Mouse (Mus musculus) MEL (cell line): ENCODE measurements at regions not wholly inside any gene's neighbourhood (a gene's known extent, or its start where the extent isn't known, plus 50 kb on each side); places are given as distances from the start of the nearest gene placed in this dataset.

Experiments
- DNase-seq: peaks from one replicate; pipeline ENCODE4 v3.0.0; 2011; ENCODE audit warnings: low read depth, low spot score
- H3K27ac ChIP-seq: 2 replicates; pipeline ENCODE4 v1.5.1; 2012; ENCODE audit warnings: low read depth, mild to moderate bottlenecking, control low read depth, low read length, moderate library complexity; ENCODE audit not compliant: control insufficient read depth
- H3K27me3 ChIP-seq, 2 experiments: fragments of 150-350 bp in 1 of 2; sonication (generic) in 1 of 2; 2 replicates each; pipeline ENCODE4 v1.6.1; 2012; ENCODE audit warnings: low read length in 2 of 2, mild to moderate bottlenecking in 2 of 2, improper control_type of control experiment in 1 of 2, moderate library complexity in 1 of 2; ENCODE audit not compliant: insufficient read depth in 2 of 2, control insufficient read depth in 1 of 2
- H3K36me3 ChIP-seq, 2 experiments: 2 replicates each; pipeline ENCODE4 v1.6.1; 2012 to 2014; ENCODE audit warnings: low read length in 2 of 2, improper control_type of control experiment in 1 of 2, inconsistent platforms in 1 of 2, mild to moderate bottlenecking in 1 of 2; ENCODE audit not compliant: insufficient read depth in 2 of 2, control insufficient read depth in 1 of 2
- H3K4me1 ChIP-seq, 2 experiments: fragments of 150-350 bp in 1 of 2; sonication (generic) in 1 of 2; 2 replicates each; pipeline ENCODE4 v1.6.1; 2012; ENCODE audit warnings: low read length in 2 of 2, improper control_type of control experiment in 1 of 2, mild to moderate bottlenecking in 1 of 2; ENCODE audit not compliant: insufficient read depth in 2 of 2, control insufficient read depth in 1 of 2
- H3K4me3 ChIP-seq, 2 experiments: fragments of 150-350 bp in 1 of 2; sonication (generic) in 1 of 2; 2 replicates each; pipeline ENCODE4 v1.5.1; 2012; ENCODE audit warnings: low read depth in 2 of 2, low read length in 2 of 2, mild to moderate bottlenecking in 2 of 2, moderate library complexity in 2 of 2, control low read depth in 1 of 2, improper control_type of control experiment in 1 of 2; ENCODE audit not compliant: control insufficient read depth in 1 of 2, insufficient read depth in 1 of 2
- H3K79me2 ChIP-seq: 2 replicates; pipeline ENCODE4 v1.6.1; 2012; ENCODE audit warnings: mild to moderate bottlenecking, low read length, moderate library complexity; ENCODE audit not compliant: control insufficient read depth, poor library complexity, insufficient read depth
- H3K9ac ChIP-seq: 2 replicates; pipeline ENCODE4 v1.6.1; 2012; ENCODE audit warnings: low read depth, mild to moderate bottlenecking, control low read depth, low read length, moderate library complexity; ENCODE audit not compliant: control insufficient read depth, poor library complexity, severe bottlenecking
- H3K9me3 ChIP-seq: fragments of 150-350 bp; sonication (generic); replicated peaks from 2 replicates; pipeline ENCODE4 v1.6.1; 2012; ENCODE audit warnings: mild to moderate bottlenecking, low read length, improper control_type of control experiment, moderate library complexity; ENCODE audit not compliant: insufficient read depth
- CTCF ChIP-seq, 3 experiments: IDR thresholded peaks in 2 of 3; conservative IDR thresholded peaks in 1 of 3; 2 replicates each; pipeline ENCODE4 v1.5.1; 2011 to 2012; ENCODE audit warnings: low read length in 3 of 3, low read depth in 2 of 3, mild to moderate bottlenecking in 2 of 3, improper control_type of control experiment in 1 of 3, inconsistent platforms in 1 of 3, mixed read lengths in 1 of 3, moderate library complexity in 1 of 3; ENCODE audit not compliant: control insufficient read depth in 1 of 3, insufficient read depth in 1 of 3, poor library complexity in 1 of 3, severe bottlenecking in 1 of 3
- EP300 ChIP-seq, 2 experiments: IDR thresholded peaks; 2 replicates each; pipeline ENCODE4 v1.6.1; 2011; ENCODE audit warnings: improper control_type of control experiment in 2 of 2, low read length in 2 of 2, low read depth in 1 of 2, mild to moderate bottlenecking in 1 of 2
- GABPA ChIP-seq: IDR thresholded peaks from 2 replicates; pipeline ENCODE4 v1.6.1; 2012; ENCODE audit warnings: low read depth, mild to moderate bottlenecking, inconsistent platforms, low read length, improper control_type of control experiment, moderate library complexity
- HCFC1 ChIP-seq: IDR thresholded peaks from 2 replicates; pipeline ENCODE4 v1.6.1; 2012; ENCODE audit warnings: low read depth, mild to moderate bottlenecking, inconsistent platforms, low read length, improper control_type of control experiment, moderate library complexity
- JUND ChIP-seq: IDR thresholded peaks from 2 replicates; pipeline ENCODE4 v1.6.1; 2011; ENCODE audit warnings: low read depth, mild to moderate bottlenecking, improper control_type of control experiment, low read length
- KAT2A ChIP-seq: conservative IDR thresholded peaks from 2 replicates; pipeline ENCODE4 v1.6.1; 2012; ENCODE audit warnings: low read depth, low read length, improper control_type of control experiment, inconsistent platforms
- MAFK ChIP-seq: IDR thresholded peaks from 2 replicates; pipeline ENCODE4 v1.6.1; 2011; ENCODE audit warnings: low read depth, mild to moderate bottlenecking, low read length, improper control_type of control experiment, borderline replicate concordance
- NRF1 ChIP-seq: IDR thresholded peaks from 2 replicates; pipeline ENCODE4 v1.6.1; 2014; ENCODE audit warnings: low read depth, mild to moderate bottlenecking, inconsistent platforms, low read length, improper control_type of control experiment, moderate library complexity; ENCODE audit not compliant: poor library complexity, insufficient read depth, severe bottlenecking
- POLR2A ChIP-seq, 2 experiments: IDR thresholded peaks; 2 replicates each; pipeline ENCODE4 v1.6.1; 2011 to 2012; ENCODE audit warnings: low read length in 2 of 2, mild to moderate bottlenecking in 2 of 2, control low read depth in 1 of 2, improper control_type of control experiment in 1 of 2, low read depth in 1 of 2, moderate library complexity in 1 of 2; ENCODE audit not compliant: control insufficient read depth in 1 of 2, insufficient read depth in 1 of 2, poor library complexity in 1 of 2
- POLR2AphosphoS5 ChIP-seq: IDR thresholded peaks from 2 replicates; pipeline ENCODE4 v1.6.1; 2012; ENCODE audit warnings: low read depth, borderline replicate concordance, mild to moderate bottlenecking, inconsistent platforms, low read length, moderate library complexity, mixed read lengths
- TAL1 ChIP-seq: IDR thresholded peaks from 2 replicates; pipeline ENCODE4 v1.6.1; 2012; ENCODE audit warnings: mild to moderate bottlenecking, inconsistent platforms, low read length, moderate library complexity, mixed read lengths
- UBTF ChIP-seq: IDR thresholded peaks from 2 replicates; pipeline ENCODE4 v1.6.1; 2012; ENCODE audit warnings: low read depth, mild to moderate bottlenecking, inconsistent platforms, low read length, improper control_type of control experiment, moderate library complexity, borderline replicate concordance; ENCODE audit not compliant: insufficient read depth
- USF2 ChIP-seq, 2 experiments: IDR thresholded peaks; 2 replicates each; pipeline ENCODE4 v1.6.1; 2011 to 2012; ENCODE audit warnings: improper control_type of control experiment in 2 of 2, low read length in 2 of 2, borderline replicate concordance in 1 of 2, inconsistent platforms in 1 of 2, low read depth in 1 of 2, mild to moderate bottlenecking in 1 of 2; ENCODE audit not compliant: insufficient read depth in 1 of 2

DNA sequence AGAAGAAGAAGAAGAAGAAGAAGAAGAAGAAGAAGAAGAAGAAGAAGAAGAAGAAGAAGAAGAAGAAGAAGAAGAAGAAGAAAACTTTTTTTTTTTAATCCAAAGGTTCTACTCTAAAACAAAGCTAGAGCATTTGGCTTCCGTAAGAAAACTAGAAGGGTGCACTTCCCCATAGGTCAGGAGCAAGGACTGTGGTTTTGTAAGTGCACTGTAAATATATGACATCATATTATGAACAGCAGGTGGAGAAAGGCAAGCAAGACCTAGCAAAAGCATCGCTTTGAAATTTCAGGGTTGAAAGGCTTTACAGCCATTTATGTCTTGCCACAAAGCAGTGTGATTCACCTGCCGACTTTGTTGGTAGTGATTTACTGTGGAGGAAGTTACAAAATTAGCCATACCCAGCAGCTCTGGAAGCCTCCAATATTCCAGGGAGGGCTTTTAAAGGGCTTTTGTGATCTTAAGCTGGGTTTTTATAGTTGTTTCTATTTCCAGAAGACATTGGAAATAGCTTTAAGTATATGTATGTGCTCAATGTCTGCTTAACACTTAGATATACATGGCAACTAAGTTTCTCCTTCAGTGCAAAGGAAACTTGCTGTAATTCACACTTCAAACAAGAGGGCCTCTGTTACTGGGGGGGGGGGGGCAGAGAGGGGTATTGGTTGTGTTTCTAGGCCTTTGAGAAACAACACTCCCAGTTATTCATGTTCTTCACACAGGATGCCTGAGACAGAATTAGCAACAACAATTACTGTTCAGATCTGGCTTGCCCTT lies 176.1 kb upstream of the Ube2e1 start:
- no peaks in the 10 kb centered on the region for H3K79me2 ChIP-seq
- TF ChIP-seq POLR2A (IDR thresholded peaks at IDR 0.05; ENCODE audit: control insufficient read depth in 1 of 2, insufficient read depth in 1 of 2, low read depth in 1 of 2, low read length in 2 of 2, poor library complexity in 1 of 2): no peak
- no peak overlapping the region for H3K27ac ChIP-seq
- H3K27me3 ChIP-seq: no peaks in the 10 kb centered on the region
- H3K36me3 ChIP-seq: no peaks in the 10 kb centered on the region
- no peak overlapping the region for H3K9ac ChIP-seq
- H3K4me3 ChIP-seq: no peak overlapping the region
- no peak for DNase-seq
- no peaks in the 10 kb centered on the region for H3K4me1 ChIP-seq
- no peaks in the 10 kb centered on the region for H3K9me3 ChIP-seq

DNA sequence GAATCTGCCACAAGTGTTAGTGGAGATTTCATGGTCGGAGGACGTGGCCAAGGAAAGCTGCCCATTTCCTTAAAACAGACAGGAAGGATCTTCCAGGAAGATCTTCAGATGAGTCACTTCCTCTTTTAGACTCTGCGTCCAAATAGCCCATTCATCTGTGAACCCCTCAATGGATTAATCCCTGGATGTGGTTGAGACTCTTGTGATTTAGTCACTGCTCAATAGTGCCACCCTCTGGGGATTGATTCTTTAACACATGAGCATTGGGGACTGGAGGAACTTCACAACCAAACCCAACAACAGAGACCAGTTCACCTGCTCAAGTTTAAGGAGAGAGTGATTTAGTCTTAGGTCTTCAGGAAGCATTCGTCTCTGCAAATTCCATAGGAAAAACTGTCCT lies 174.5 kb upstream of the Ube2e1 start:
- Histone ChIP-seq H3K9ac (no peak overlapping the region), H3K36me3 (no peaks in the 10 kb centered on the region), H3K4me1 (no peaks in the 10 kb centered on the region), H3K27ac (no peak overlapping the region), H3K9me3 (no peaks in the 10 kb centered on the region), H3K27me3 (no peaks in the 10 kb centered on the region), H3K79me2 (no peaks in the 10 kb centered on the region)
- no peak for DNase-seq
- TF ChIP-seq POLR2AphosphoS5 (no peak), CTCF (IDR thresholded peaks at IDR 0.05 in 2 of 3, conservative IDR thresholded peaks at IDR 0.05 in 1 of 3; ENCODE audit: control insufficient read depth in 1 of 3, insufficient read depth in 1 of 3, low read depth in 2 of 3, low read length in 3 of 3, poor library complexity in 1 of 3, severe bottlenecking in 1 of 3) (0 out of 6 replicates have a peak, but pooled peaks of 1 of the 3 experiments have one; percentile 0)
- TF ChIP-seq, all 39 proteins: peak for 1
- no peak overlapping the region for H3K4me3 ChIP-seq

DNA sequence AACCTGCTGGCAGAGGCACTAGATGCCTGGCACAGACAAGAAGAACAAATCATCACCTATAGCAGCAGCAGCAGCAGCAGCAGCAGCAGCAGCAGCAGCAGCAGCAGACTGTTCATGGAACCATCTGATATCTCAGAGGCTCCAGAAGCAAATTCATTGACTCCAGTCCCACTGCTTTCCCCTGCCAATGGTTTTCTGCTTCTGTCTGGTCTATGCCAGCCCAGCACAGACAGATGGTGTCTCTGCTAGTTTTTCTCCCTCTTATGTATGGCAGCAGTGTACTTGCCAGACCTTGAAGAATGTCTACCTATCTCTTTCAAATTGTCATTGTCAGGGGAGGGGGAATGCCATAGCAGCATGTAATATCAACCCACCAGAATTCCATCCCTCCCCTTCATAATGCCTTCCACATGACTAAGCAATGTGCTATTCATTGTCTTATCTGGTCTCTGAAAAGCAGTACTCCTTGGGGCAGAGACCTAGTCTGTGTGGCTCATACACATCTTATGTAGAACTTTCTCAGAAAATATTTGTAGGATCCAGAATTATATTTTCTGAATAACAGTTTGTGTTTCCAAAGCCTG lies 168.7 kb upstream of the Ube2e1 start:
- Histone ChIP-seq H3K27ac (no peak overlapping the region), H3K9ac (no peak overlapping the region), H3K36me3 (no peaks in the 10 kb centered on the region), H3K4me3 (no peak overlapping the region), H3K9me3 (no peaks in the 10 kb centered on the region), H3K4me1 (no peaks in the 10 kb centered on the region), H3K79me2 (no peaks in the 10 kb centered on the region), H3K27me3 (no peaks in the 10 kb centered on the region)
- DNase-seq: no peak
- TF ChIP-seq GABPA: no peak
- TF ChIP-seq MAFK: no peak
- no peak for TF ChIP-seq USF2 (IDR thresholded peaks at IDR 0.05; ENCODE audit: borderline replicate concordance in 1 of 2, insufficient read depth in 1 of 2, low read depth in 1 of 2, low read length in 2 of 2)
- TF ChIP-seq TAL1: no peak
- TF ChIP-seq EP300 (IDR thresholded peaks at IDR 0.05; ENCODE audit: low read depth in 1 of 2, low read length in 2 of 2): no peak
- TF ChIP-seq JUND: no peak
- no peak for TF ChIP-seq HCFC1
- TF ChIP-seq NRF1: no peak
- no peak for TF ChIP-seq UBTF
- TF ChIP-seq KAT2A: no peak
